Mouse (Mus musculus): ENCODE results near the gene Thbs3.

Gene Thbs3

GRCm38 (mm10) chr3:89214681-89215411 lies at the start of gene Thbs3:
Thbs3 (plus strand) TSS chr3:89215180.
- DNase-seq, result no peak

DNA sequence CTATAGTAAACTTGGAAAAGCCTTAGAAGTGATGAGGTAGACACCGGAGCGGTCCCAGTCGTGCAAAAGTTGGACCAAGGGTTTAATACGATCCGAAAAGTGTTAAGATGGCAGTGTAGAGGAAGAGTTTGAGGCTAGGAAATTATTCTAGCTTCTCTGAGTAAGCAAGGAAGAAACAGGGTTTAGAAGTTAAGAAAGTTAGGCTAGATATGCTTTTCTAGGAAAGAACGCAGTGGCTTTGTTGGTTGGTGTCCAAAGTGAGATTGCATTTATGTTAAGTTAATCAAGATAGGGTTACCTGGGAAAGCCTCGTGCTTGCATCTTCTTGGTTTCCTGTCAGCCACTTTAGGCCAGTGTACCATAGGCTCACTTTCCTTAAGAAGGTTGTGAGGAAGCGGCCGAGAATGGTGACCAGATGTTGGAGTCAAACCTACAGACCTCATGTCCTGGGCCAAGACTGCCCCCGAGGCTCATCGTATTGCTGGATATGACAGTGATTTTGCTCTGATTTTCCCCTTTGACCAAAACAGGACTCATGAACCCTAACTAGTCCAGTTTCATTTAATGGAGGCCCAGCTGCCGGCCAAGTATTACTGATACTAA lies 49.6 kb upstream of the Thbs3 start:
- no peak for DNase-seq

DNA sequence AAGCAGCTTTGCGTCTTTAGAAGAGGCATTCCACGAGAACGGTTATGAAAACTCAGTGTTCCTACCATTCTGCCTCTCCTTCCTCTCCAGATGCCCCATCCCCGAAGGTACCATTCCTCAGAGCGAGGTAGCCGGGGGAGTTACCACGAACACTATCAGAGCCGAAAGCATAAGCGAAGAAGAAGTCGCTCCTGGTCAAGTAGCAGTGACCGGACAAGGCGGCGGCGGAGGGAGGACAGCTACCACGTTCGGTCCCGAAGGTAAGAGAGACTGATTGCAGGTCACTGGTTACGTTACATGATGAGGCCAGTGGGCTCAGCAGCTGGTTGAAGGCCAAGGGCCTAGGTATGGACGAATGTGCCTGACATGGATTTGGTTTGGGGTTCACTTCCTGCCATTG lies 48.0 kb upstream of the Thbs3 start:
- no peak for DNase-seq

DNA sequence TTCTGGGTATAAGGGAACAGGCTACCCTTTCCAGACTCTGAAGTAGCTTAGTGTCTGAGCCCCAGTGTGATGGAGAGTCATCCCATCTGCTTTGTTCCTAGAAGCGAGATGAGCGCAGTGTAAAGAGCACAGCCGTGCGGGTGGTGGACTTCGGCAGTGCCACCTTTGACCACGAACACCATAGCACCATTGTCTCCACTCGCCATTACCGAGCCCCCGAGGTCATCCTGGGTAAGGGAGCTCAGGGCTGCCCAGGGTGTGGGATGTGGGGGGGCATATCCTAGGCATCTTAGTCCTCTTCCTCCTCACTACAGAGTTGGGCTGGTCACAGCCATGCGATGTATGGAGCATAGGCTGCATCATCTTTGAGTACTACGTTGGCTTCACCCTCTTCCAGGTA lies 40.1 kb upstream of the Thbs3 start:
- DNase-seq, result no peak

GRCm38 (mm10) chr3:89175544-89175943 lies 39.4 kb upstream of the Thbs3 start:
- DNase-seq, result no peak

DNA sequence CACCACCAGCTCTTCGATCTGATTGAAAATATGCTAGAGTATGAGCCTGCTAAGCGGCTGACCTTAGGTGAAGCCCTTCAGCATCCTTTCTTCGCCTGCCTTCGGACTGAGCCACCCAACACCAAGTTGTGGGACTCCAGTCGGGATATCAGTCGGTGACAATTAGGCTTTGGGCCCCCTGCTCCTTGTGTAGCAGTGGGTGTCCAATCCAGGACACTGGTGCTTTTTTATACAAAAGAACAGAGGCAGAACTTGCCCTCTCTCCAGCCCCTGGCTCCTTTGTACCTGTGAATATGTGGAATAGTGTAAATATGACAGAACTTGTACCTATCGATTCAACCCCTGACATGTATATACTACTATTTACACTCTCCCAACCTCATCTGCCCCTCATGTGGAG lies 38.6 kb upstream of the Thbs3 start:
- no peak for DNase-seq

DNA sequence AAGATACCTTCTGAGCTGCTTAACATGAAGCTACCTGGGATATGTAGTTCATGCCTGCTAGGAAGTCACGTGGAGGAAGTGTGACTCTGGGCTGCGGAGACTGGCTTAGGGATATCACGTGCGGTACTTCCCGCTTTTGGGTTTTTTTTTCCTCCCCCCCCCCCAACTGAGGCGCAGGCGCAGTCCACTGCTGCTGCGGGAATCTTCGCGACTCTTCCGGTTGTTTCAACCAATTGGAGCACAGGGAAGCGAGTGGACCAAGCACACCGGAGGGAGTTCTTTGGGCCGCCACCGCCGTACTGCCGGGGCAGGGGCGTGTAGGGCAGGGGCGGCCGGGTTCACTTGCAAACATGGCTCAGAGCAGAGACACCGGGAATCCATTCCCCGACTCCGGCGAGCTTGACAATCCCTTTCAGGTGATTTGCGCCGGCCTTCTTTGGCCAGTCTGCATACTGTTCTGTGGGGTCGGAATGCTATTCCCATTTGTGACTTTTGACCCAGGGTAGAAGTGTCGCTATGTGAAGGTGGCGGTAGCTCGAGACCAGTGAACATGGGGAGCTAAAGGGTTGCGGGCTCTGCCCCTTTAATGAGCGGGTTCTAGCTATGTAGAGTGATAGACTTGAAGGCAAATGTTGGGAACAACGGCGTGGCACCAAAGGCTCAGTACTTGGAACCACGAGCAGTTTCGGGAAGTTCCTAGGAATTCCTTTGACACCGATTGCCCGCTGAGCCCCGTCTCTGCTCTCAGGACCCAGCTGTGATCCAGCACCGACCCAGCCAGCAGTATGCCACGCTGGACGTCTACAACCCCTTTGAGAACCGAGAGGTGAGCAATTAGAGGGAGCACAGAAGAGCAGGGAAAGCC lies 37.5 kb upstream of the Thbs3 start, which contains the start of gene Scamp3:
TSS of gene Scamp3 (plus strand) at position 232 of the 865 bp plus-strand sequence.
- peak; percentile 95 for DNase-seq

GRCm38 (mm10) chr3:89178107-89178385 lies 36.9 kb upstream of the Thbs3 start:
- no peak for DNase-seq

GRCm38 (mm10) chr3:89179056-89179455 lies 35.9 kb upstream of the Thbs3 start:
- no peak for DNase-seq

DNA sequence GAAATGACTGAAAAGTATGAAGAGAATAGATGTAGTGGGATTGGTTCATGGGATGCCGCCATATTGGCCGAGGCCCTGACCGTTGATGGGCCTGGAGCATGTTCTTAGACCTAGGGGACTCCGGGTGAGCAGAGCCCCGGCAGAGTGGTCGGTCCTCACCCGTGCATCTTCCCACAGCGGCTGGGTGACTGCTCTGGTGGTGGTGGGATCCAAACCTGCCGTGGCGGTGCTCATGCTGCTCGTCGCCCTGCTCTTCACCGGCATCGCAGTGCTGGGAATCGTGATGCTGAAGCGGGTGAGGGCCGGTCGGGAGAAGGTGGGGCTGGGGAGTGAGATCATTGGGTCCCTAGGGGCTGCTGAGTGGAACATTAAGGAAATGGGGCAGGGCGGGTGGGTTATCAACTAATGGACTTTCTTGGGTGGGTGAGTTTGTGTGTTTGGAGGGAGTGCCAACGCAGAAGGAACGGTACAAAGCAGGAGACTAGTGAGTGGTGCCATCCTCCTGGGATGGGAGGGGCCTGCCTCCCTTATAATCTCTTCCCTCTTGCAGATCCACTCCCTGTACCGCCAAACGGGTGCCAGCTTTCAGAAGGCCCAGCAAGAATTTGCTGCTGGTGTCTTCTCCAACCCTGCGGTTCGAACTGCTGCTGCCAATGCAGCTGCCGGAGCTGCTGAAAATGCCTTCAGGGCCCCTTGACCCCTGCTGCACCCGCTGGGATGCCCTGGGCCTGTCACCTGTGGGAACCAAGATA lies 33.1 kb upstream of the Thbs3 start:
- DNase-seq, result no peak

GRCm38 (mm10) chr3:89182531-89183057 lies 32.4 kb upstream of the Thbs3 start:
- no peak for DNase-seq

GRCm38 (mm10) chr3:89183058-89183958 lies 31.7 kb upstream of the Thbs3 start, which contains the start of gene Fam189b:
Fam189b (plus strand) TSS chr3:89183143.
- peak; percentile 82 for DNase-seq

GRCm38 (mm10) chr3:89183959-89184315 lies 31.0 kb upstream of the Thbs3 start:
- no peak for DNase-seq

- no peak for DNase-seq
Measured at GRCm38 (mm10) chr3:89187197-89187596, 27.8 kb upstream of the Thbs3 start.

DNA sequence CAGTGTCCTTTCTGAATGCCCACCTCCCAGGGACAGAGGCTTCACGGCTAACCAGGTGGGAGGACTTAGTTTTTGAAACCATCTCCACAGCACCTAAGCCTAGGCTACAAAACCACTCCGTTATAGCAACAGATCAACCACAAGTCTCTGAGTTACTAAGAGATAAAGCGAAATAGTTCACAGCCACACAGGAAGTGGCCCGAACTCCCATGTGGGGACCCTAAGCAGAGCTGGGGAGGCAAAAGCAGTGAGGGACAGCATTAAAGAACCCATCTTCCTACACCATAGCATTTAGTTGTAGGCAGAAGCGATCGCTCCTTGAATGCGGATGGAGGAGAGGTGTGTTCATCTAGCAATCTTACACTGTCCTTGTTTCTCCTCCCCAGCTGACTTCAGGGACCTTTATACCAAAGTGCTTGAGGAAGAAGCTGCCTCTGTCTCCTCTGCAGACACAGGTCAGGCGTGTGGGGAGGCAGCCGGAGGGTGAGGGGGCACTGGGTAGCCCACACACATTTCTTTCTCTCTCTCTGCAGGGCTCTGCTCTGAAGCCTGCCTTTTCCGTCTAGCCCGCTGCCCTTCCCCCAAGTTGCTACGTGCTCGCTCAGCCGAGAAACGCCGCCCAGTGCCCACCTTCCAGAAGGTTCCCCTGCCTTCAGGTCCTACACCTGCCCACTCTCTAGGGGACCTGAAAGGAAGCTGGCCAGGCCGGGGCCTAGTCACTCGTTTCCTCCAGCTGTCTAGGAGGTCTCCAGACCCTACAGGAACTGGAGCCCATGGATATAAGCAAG lies 27.1 kb upstream of the Thbs3 start:
- DNase-seq, result no peak

- DNase-seq, result no peak
Measured at GRCm38 (mm10) chr3:89188478-89188875, 26.5 kb upstream of the Thbs3 start.

DNA sequence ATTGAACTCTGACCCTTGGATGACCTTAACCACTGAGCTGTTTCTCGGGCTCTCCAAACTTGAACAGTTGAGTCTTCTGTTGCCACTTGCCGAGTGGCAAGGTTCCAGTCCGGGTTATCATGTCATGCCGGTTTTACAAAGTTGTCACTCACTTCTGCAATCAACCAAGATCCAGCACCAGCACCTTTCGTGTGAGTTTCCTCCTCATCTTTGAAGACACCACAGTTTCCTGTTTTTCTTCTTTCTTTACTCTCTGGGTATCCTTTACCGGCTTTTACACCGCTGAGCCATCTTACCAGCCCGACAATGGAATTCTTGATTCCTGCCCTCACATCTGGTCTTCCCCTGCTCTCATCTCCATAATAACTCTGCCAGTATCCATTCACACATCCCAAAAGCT lies 24.5 kb upstream of the Thbs3 start:
- DNase-seq, result no peak

GRCm38 (mm10) chr3:89193351-89193750 lies 21.6 kb upstream of the Thbs3 start:
- no peak for DNase-seq

DNA sequence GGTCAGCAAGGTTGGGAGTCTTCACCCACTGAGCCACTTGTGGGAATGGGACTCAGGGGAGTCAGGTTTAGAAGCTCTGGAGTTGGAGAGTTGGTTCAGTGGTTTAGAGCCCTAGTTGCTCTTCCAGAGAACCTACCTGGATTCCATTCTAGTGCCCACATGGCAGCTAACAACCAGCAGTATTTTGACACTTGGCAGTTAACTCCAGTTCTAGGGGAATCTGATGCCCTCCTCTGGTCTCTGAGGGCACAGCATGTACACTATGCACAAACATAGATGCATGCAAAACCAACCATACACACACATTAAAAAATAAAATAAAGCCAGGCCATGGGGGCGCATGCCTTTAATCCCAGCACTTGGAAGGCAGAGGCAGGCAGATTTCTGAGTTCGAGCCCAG lies 21.1 kb upstream of the Thbs3 start:
- DNase-seq, result no peak

- DNase-seq, result peak; percentile 87
Measured at GRCm38 (mm10) chr3:89195979-89196877, 18.8 kb upstream of the Thbs3 start.
